Mouse (Mus musculus): Measurements from ENCODE around the gene Prox2. TPM values are rescaled to one million over a fixed set of nuclear protein-coding genes. Genes with fewer than 3 reads are reported as not detected.

Gene Prox2
- polyA plus RNA-seq, 1 experiment from 2014 or later = 1.9 TPM

DNA sequence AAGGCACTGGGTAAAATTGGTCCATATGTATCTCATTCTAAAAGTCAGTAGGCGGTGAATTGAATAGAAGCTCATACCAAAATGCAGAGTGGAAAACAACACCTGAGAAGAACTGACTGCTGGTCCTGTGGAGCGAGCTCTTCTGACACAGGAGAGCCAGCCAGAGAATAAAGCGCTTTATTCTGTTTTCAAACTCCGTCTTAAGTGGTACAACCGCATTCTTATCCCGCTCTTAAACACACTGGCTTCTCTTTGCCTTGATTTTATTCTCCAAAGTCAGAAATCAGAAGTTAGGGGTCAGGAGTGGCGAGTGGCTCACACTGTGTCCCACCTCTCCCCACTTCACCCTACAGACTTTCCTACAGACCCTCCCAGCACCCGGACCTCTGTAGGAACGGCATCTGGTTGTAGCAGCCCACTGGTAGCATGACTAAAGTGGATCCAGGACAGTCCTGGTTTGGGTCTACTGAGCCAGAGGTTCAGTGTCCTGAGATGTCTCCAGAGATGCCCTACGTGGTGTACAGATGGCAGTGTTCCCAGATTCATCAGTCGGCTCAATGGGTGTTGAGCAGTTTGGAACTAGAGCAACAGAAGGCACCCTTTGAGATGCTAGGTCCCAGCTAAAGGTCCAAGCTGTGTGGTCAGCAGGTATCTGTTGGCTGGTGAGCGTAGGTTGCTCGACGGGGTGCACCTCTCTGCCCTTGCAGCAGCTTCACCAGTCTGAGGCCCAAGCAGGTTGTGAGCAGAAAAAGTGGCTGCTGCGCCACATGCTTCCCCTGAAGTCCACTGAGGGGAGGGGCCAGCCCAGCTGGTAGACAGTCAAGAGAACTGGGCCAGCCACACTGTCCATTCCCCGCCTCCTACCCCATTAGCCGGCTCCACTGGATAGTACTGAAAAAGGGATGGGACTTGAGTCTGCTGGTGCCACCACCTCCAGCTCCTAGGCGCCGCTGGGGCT lies 25.2 kb upstream of the Prox2 start:
- Histone ChIP-seq H3K4me2 (ENCODE audit: low read length) (no peak overlapping the region), H3K9ac (ENCODE audit: low read depth, low read length) (no peak overlapping the region), H3K9me3 (replicated peaks; ENCODE audit: control insufficient read depth, low read length, poor library complexity, severe bottlenecking) (no peaks in the 10 kb centered on the region), H3K36me3 (ENCODE audit: control insufficient read depth, insufficient read depth, low read length) (peaks cover 23% of the 10 kb centered on the region), H3K4me3 (ENCODE audit: low read depth, low read length) (no peak overlapping the region), H3K27ac (ENCODE audit: low read length) (no peak overlapping the region), H3K4me1 (ENCODE audit: control insufficient read depth, insufficient read depth, low read length) (no peaks in the 10 kb centered on the region), H3K27me3 (ENCODE audit: control insufficient read depth, insufficient read depth, low read depth, low read length) (no peaks in the 10 kb centered on the region)
- ATAC-seq = no peak; the same call in 1 of the 2 replicates
- 86% methylated on average over 19 of the region's 19 CpGs for WGBS

DNA sequence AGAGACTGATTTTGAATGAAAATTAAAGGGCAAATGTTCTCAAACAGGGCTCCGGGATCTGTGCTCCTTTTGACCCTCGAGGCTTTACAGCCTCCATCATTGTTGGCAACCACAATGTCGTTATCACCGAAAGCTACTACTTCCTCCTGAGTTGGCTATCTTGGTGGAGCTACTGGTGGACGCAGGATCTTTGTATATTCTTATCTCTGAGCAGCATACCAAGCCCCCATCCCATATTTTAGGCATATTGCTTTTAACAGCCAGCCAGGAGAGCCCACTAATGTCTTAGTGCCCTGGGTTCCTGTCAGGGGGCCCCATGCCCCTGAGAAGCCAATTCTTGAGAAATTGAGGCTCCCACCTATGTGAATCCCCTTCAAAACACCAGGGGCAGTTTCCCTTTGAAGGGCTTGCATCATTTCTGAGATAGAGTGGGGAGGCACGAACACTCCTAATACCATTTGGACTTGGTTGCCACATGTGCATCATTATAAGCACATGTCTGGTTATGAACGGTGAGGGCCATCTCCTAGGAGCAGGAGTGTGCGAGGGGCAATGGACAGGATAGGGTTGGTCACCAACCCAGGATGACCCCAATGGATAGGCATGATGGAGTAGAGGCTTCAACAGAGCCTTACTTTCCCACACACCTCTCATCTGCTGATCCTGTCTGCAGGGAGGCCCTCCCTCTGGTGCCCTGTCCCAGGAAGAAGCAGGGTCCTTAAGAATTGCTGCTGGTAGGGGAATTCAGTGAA lies 23.7 kb upstream of the Prox2 start:
- H3K4me3 ChIP-seq (ENCODE audit: low read depth, low read length) = no peak overlapping the region
- H3K4me2 ChIP-seq (ENCODE audit: low read length) = no peak overlapping the region
- H3K36me3 ChIP-seq (ENCODE audit: control insufficient read depth, insufficient read depth, low read length) = peaks cover 38% of the 10 kb centered on the region
- H3K9me3 ChIP-seq (replicated peaks; ENCODE audit: control insufficient read depth, low read length, poor library complexity, severe bottlenecking) = no peaks in the 10 kb centered on the region
- no peaks in the 10 kb centered on the region for H3K27me3 ChIP-seq (ENCODE audit: control insufficient read depth, insufficient read depth, low read depth, low read length)
- no peaks in the 10 kb centered on the region for H3K4me1 ChIP-seq (ENCODE audit: control insufficient read depth, insufficient read depth, low read length)
- no peak for ATAC-seq
- H3K9ac ChIP-seq (ENCODE audit: low read depth, low read length) = no peak overlapping the region
- 90% methylated on average over 8 of the region's 8 CpGs for WGBS
- H3K27ac ChIP-seq (ENCODE audit: low read length) = no peak overlapping the region

DNA sequence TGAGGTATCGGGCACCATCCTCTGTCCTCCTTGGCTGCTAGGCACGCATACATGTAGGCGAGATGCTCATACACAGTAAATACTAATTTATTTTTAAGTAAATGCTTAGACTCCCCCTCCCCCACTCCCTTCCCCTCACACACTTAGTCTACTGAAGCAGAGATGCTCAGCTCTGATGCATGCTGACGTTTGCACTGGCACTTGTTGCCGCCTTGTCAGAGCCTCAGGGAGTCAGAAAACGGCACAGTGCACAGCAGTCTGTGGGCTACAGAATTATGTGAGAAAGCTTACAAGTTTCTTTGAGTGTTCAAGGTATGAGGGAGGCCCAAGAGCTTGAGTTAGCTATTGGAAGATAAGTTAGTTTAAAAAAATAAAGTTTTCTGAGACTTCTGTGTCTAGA lies 20.8 kb upstream of the Prox2 start:
- 94% methylated on average over 6 of the region's 6 CpGs for WGBS
- H3K9ac ChIP-seq (ENCODE audit: low read depth, low read length) = no peak overlapping the region
- no peak overlapping the region for H3K4me2 ChIP-seq (ENCODE audit: low read length)
- no peak for ATAC-seq
- H3K27me3 ChIP-seq (ENCODE audit: control insufficient read depth, insufficient read depth, low read depth, low read length) = no peaks in the 10 kb centered on the region
- no peaks in the 10 kb centered on the region for H3K4me1 ChIP-seq (ENCODE audit: control insufficient read depth, insufficient read depth, low read length)
- H3K9me3 ChIP-seq (replicated peaks; ENCODE audit: control insufficient read depth, low read length, poor library complexity, severe bottlenecking) = no peaks in the 10 kb centered on the region
- H3K4me3 ChIP-seq (ENCODE audit: low read depth, low read length) = no peak overlapping the region
- no peak overlapping the region for H3K27ac ChIP-seq (ENCODE audit: low read length)
- H3K36me3 ChIP-seq (ENCODE audit: control insufficient read depth, insufficient read depth, low read length) = peaks cover 39% of the 10 kb centered on the region

DNA sequence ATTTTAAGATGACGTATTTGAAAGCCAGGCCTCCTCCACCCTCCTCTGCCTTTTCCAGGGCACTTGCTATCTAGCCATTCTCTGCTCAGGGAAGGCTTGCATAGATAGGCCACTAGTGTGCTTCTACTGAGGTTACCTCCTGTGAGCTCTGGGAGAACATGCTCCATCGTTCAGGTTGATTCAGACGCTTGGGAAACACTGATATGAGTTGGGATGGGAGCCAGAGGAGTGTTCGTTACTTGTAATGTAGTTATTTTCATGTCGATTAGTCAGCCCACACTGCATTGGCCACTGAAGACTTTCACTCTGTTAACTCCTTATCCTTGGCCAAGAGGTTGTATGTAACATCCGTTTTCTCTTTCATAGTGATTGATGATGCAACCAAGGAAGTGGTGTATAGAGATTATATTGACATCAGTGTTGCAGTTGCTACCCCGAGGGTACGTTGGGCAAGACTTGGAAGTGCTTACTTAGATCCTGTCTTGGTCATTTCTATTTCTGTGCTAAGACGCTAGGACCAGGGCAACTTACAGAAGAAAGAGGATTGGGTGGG lies 18.9 kb upstream of the Prox2 start:
- Histone ChIP-seq H3K4me2 (ENCODE audit: low read length) (no peak overlapping the region), H3K9ac (ENCODE audit: low read depth, low read length) (no peak overlapping the region), H3K27ac (ENCODE audit: low read length) (no peak overlapping the region), H3K4me3 (ENCODE audit: low read depth, low read length) (no peak overlapping the region), H3K4me1 (ENCODE audit: control insufficient read depth, insufficient read depth, low read length) (no peaks in the 10 kb centered on the region), H3K9me3 (replicated peaks; ENCODE audit: control insufficient read depth, low read length, poor library complexity, severe bottlenecking) (no peaks in the 10 kb centered on the region), H3K36me3 (ENCODE audit: control insufficient read depth, insufficient read depth, low read length) (peaks cover 42% of the 10 kb centered on the region), H3K27me3 (ENCODE audit: control insufficient read depth, insufficient read depth, low read depth, low read length) (no peaks in the 10 kb centered on the region)
- WGBS = 96% methylated on average over 9 of the region's 9 CpGs
- ATAC-seq = no peak

DNA sequence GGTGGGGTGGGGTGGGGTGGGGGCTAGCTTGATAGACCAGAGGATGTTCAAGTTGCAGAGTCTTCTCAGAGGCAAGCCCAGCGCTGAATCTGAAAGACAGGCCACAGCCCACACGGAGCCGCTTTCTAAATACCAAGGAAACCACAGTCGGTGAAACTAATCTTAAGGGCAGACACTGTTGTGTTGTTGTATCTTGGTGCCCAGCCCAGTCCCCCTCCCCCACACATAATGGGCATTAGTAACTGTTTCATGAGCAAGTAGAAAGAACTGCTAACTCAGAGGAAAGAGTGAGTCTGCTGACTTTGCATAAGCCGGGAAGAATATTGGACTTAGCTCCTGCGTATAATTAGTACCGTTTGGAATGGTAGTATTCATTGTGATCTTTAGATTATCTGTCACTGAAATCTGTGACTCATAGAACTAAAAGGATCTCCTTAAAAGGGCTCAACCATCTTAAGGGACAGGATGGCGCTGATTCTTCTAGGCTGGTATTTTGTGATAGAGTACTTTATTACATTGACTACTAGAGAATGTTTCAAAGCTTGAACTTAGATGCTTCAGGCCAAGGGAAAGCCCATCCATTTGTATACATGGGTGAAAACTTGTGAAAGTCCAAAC lies 16.5 kb upstream of the Prox2 start:
- no peak for ATAC-seq
- H3K4me2 ChIP-seq (ENCODE audit: low read length) = no peak overlapping the region
- no peak overlapping the region for H3K9ac ChIP-seq (ENCODE audit: low read depth, low read length)
- H3K4me3 ChIP-seq (ENCODE audit: low read depth, low read length) = no peak overlapping the region
- H3K4me1 ChIP-seq (ENCODE audit: control insufficient read depth, insufficient read depth, low read length) = no peaks in the 10 kb centered on the region
- peaks cover 51% of the 10 kb centered on the region for H3K36me3 ChIP-seq (ENCODE audit: control insufficient read depth, insufficient read depth, low read length)
- H3K9me3 ChIP-seq (replicated peaks; ENCODE audit: control insufficient read depth, low read length, poor library complexity, severe bottlenecking) = no peaks in the 10 kb centered on the region
- H3K27me3 ChIP-seq (ENCODE audit: control insufficient read depth, insufficient read depth, low read depth, low read length) = no peaks in the 10 kb centered on the region
- H3K27ac ChIP-seq (ENCODE audit: low read length) = no peak overlapping the region
- WGBS = 82% methylated on average over 8 of the region's 8 CpGs

DNA sequence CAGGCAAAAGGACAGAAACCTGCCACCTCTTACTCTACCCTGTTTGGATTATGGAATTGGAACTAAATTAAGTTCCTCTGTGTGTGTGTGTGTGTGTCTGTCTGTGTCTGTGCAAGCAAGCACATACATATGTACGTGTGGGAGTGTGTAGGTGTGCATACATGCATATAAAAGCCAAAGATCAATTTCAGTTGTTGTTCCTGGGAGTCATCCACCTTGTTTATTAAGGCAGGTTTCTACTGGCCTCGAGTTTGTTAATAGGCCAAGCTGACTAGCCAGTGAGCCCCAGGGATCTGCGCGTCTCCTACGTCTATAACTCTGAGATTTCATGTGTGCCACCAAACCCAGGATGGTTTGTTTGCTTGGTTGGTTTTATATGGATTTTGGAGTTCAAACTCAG lies 14.2 kb upstream of the Prox2 start:
- Histone ChIP-seq H3K27ac (ENCODE audit: low read length) (no peak overlapping the region), H3K4me1 (ENCODE audit: control insufficient read depth, insufficient read depth, low read length) (no peaks in the 10 kb centered on the region), H3K4me3 (ENCODE audit: low read depth, low read length) (no peak overlapping the region), H3K4me2 (ENCODE audit: low read length) (no peak overlapping the region), H3K9ac (ENCODE audit: low read depth, low read length) (no peak overlapping the region), H3K27me3 (ENCODE audit: control insufficient read depth, insufficient read depth, low read depth, low read length) (no peaks in the 10 kb centered on the region), H3K36me3 (ENCODE audit: control insufficient read depth, insufficient read depth, low read length) (peaks cover 38% of the 10 kb centered on the region), H3K9me3 (replicated peaks; ENCODE audit: control insufficient read depth, low read length, poor library complexity, severe bottlenecking) (no peaks in the 10 kb centered on the region)
- WGBS = 98% methylated on average over 5 of the region's 5 CpGs
- no peak for ATAC-seq

DNA sequence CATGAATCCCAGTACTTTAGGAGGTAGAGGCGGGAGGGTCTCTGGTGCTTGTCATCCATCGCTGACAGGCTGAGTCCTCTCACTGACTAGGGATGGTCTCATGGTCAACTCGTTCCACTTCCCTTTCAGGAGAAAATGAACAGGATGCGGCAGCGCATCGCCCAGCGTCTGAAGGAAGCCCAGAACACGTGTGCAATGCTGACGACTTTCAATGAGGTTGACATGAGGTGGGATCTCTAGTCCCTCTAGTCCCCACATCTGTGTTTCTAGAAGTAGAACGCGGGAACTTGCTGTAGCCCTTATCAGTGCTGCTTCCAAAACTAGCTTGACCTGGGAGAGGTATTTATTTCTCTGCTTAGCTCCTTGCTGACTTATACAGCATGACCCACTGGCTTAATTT lies 13.1 kb upstream of the Prox2 start:
- 96% methylated on average over 11 of the region's 11 CpGs for WGBS
- no peak for ATAC-seq

DNA sequence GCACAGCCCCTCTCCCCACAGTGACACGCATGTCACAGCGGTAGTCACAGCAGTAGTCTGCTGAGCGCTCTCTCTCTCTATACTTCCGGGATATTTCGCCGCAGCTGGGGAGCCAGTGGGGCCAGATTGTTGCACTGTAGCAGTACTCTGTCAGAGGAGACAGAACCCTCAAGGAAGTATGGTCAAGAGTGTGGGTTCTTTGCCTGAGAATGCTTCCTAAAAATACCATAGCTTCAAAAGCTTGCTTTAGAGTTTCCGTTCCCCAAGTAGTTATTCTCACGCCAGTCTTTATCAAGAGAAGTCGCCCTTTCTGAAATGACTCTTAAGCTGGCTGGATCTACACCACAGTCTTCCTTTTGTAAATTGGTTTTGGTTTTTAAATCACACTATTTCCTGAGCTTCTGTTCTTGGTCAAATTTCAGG lies 12.6 kb upstream of the Prox2 start:
- no peaks in the 10 kb centered on the region for H3K4me1 ChIP-seq (ENCODE audit: control insufficient read depth, insufficient read depth, low read length)
- no peak overlapping the region for H3K27ac ChIP-seq (ENCODE audit: low read length)
- H3K9ac ChIP-seq (ENCODE audit: low read depth, low read length) = no peak overlapping the region
- no peak for ATAC-seq
- 96% methylated on average over 9 of the region's 9 CpGs for WGBS
- H3K27me3 ChIP-seq (ENCODE audit: control insufficient read depth, insufficient read depth, low read depth, low read length) = no peaks in the 10 kb centered on the region
- H3K36me3 ChIP-seq (ENCODE audit: control insufficient read depth, insufficient read depth, low read length) = peaks cover 39% of the 10 kb centered on the region
- no peak overlapping the region for H3K4me2 ChIP-seq (ENCODE audit: low read length)
- H3K9me3 ChIP-seq (replicated peaks; ENCODE audit: control insufficient read depth, low read length, poor library complexity, severe bottlenecking) = no peaks in the 10 kb centered on the region
- no peak overlapping the region for H3K4me3 ChIP-seq (ENCODE audit: low read depth, low read length)

More for the DNA sequence above, 13.1 kb upstream of the Prox2 start:
- no peak overlapping the region for H3K27ac ChIP-seq (ENCODE audit: low read length)
- no peak overlapping the region for H3K9ac ChIP-seq (ENCODE audit: low read depth, low read length)
- H3K27me3 ChIP-seq (ENCODE audit: control insufficient read depth, insufficient read depth, low read depth, low read length) = no peaks in the 10 kb centered on the region
- peaks cover 38% of the 10 kb centered on the region for H3K36me3 ChIP-seq (ENCODE audit: control insufficient read depth, insufficient read depth, low read length)
- H3K4me2 ChIP-seq (ENCODE audit: low read length) = no peak overlapping the region
- no peak overlapping the region for H3K4me3 ChIP-seq (ENCODE audit: low read depth, low read length)
- no peaks in the 10 kb centered on the region for H3K9me3 ChIP-seq (replicated peaks; ENCODE audit: control insufficient read depth, low read length, poor library complexity, severe bottlenecking)
- no peaks in the 10 kb centered on the region for H3K4me1 ChIP-seq (ENCODE audit: control insufficient read depth, insufficient read depth, low read length)

Data from midbrain, embryonic 16.5 days (tissue).